Mouse (Mus musculus) lung, embryonic 14.5 days (tissue): Measurements from ENCODE around the gene Nup50. TPM values are rescaled to one million over a fixed set of nuclear protein-coding genes. Genes with fewer than 3 reads are reported as not detected.

ENCODE experiments used
- ATAC-seq: fragments of 200-750 bp; cut with Nextera tagmentation; 2 replicates; pipeline ENCODE4 v1.8.0; 2017; ENCODE audit warnings: mild to moderate bottlenecking, moderate TSS enrichment, moderate library complexity; ENCODE audit not compliant: insufficient read depth
- DNase-seq: peaks from one replicate; pipeline ENCODE4 v3.0.0-alpha.2; 2015
- H3K27ac ChIP-seq: fragments of 300-500 bp; sonication (generic); 2 replicates; pipeline ENCODE4 v1.5.1; 2014; ENCODE audit warnings: low read depth, mild to moderate bottlenecking, moderate library complexity
- H3K27me3 ChIP-seq: fragments of 300-500 bp; sonication (generic); 2 replicates; pipeline ENCODE4 v1.6.1; 2014; ENCODE audit warnings: low read length, control low read depth; ENCODE audit not compliant: insufficient read depth
- H3K36me3 ChIP-seq: fragments of 300-500 bp; sonication (generic); 2 replicates; pipeline ENCODE4 v1.6.1; 2014; ENCODE audit warnings: control low read depth; ENCODE audit not compliant: insufficient read depth
- H3K4me1 ChIP-seq: fragments of 300-500 bp; sonication (generic); 2 replicates; pipeline ENCODE4 v1.6.1; 2014; ENCODE audit warnings: antibody characterized with exemption, control low read depth; ENCODE audit not compliant: insufficient read depth
- H3K4me2 ChIP-seq: fragments of 300-500 bp; sonication (generic); 2 replicates; pipeline ENCODE4 v1.6.1; 2014; ENCODE audit warnings: mild to moderate bottlenecking
- H3K4me3 ChIP-seq: fragments of 300-500 bp; sonication (generic); 2 replicates; pipeline ENCODE4 v1.5.1; 2014; ENCODE audit warnings: low read depth, low read length
- H3K9ac ChIP-seq: fragments of 300-500 bp; sonication (generic); 2 replicates; pipeline ENCODE4 v1.6.1; 2014
- H3K9me3 ChIP-seq: fragments of 300-500 bp; sonication (generic); 2 replicates; pipeline ENCODE4 v1.6.1; 2016; ENCODE audit warnings: low read depth, low read length, control low read depth
- CTCF ChIP-seq: IDR thresholded peaks from 2 replicates; pipeline ENCODE4 v1.5.1; 2016; ENCODE audit warnings: antibody characterized with exemption, low read depth
- WGBS: fragments of 180-500 bp; shearing (Covaris S2); extraction: QIAGEN DNeasy Blood & Tissue Kit; methylation state at CpG from one replicate; pipeline ENCODE4 v1.1.7; 2014; 5-methylcytosine and 5-hydroxymethylcytosine counted together
- polyA plus RNA-seq: library from polyadenylated mRNA; unstranded; fragments of >200 nt; fragmentation: Nextera tagmentation; extraction: Ambion mirVana; gene quantifications from 2 replicates; pipeline ENCODE4 v1.2.1, GENCODE M21; 2014

The Nup50 gene
- polyA plus RNA-seq, 1 experiment from 2014 or later: 48.2 TPM

DNA sequence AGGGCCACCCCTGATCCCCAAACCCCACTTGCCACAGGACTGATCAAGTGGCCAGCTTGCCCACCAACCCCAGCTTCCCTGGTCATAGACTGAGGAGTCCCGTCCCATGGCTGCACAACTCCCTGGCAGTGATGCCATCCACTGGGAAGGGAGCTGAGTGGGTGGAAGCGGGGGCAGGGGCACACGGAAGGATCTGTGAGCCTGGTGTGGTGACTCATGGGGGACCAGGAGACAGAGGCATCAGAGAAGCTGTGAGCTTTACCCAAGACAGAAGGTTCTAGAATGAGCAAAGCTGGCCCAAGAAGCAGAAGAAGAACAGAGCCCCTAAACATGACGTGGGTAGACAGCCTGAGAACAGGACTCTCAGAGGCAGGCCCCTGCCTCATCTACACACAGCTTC lies 26.8 kb downstream of the Nup50 start:
- Histone ChIP-seq H3K9me3 (no peaks in the 10 kb centered on the region), H3K27ac (no peak overlapping the region), H3K27me3 (no peaks in the 10 kb centered on the region), H3K9ac (no peak overlapping the region), H3K4me1 (no peaks in the 10 kb centered on the region), H3K4me3 (no peak overlapping the region), H3K4me2 (no peak overlapping the region), H3K36me3 (peaks cover 57% of the 10 kb centered on the region)
- ATAC-seq: no peak
- no peak for TF ChIP-seq CTCF
- WGBS: 82% methylated on average over 4 of the region's 4 CpGs
- no peak for DNase-seq

- Histone ChIP-seq H3K36me3 (peaks cover 47% of the 10 kb centered on the region), H3K9ac (no peak overlapping the region), H3K4me2 (no peak overlapping the region), H3K4me3 (no peak overlapping the region), H3K9me3 (no peaks in the 10 kb centered on the region), H3K4me1 (no peaks in the 10 kb centered on the region), H3K27me3 (no peaks in the 10 kb centered on the region), H3K27ac (no peak overlapping the region)
- TF ChIP-seq CTCF: no peak
- no peak for ATAC-seq
- DNase-seq: no peak
- 91% methylated on average over 11 of the region's 11 CpGs for WGBS
Observed at GRCm38 (mm10) chr15:84953259-84953658, 30.0 kb downstream of the Nup50 start.

- no peak for TF ChIP-seq CTCF
- Histone ChIP-seq H3K4me1 (no peaks in the 10 kb centered on the region), H3K36me3 (peaks cover 22% of the 10 kb centered on the region), H3K9ac (no peak overlapping the region), H3K4me2 (no peak overlapping the region), H3K27me3 (no peaks in the 10 kb centered on the region), H3K9me3 (no peaks in the 10 kb centered on the region), H3K4me3 (no peak overlapping the region), H3K27ac (no peak overlapping the region)
- DNase-seq: peak; percentile 58
- no peak for ATAC-seq
- 32% methylated on average over 3 of the region's 3 CpGs for WGBS
Observed at GRCm38 (mm10) chr15:84957851-84958250, 34.6 kb downstream of the Nup50 start.

- Histone ChIP-seq H3K27me3 (no peaks in the 10 kb centered on the region), H3K4me3 (no peak overlapping the region), H3K9me3 (no peaks in the 10 kb centered on the region), H3K9ac (no peak overlapping the region), H3K4me1 (no peaks in the 10 kb centered on the region), H3K27ac (no peak overlapping the region), H3K36me3 (peaks cover 20% of the 10 kb centered on the region), H3K4me2 (no peak overlapping the region)
- no peak for TF ChIP-seq CTCF
- 94% methylated on average over 3 of the region's 3 CpGs for WGBS
- no peak for DNase-seq
- no peak for ATAC-seq
Observed at GRCm38 (mm10) chr15:84958331-84958730, 35.1 kb downstream of the Nup50 start.

GRCm38 (mm10) chr15:84959891-84960290 lies 36.7 kb downstream of the Nup50 start:
- 65% methylated on average over 6 of the region's 6 CpGs for WGBS
- Histone ChIP-seq H3K9ac (no peak overlapping the region), H3K4me2 (no peak overlapping the region), H3K27me3 (no peaks in the 10 kb centered on the region), H3K4me3 (no peak overlapping the region), H3K27ac (no peak overlapping the region), H3K36me3 (peaks cover 9% of the 10 kb centered on the region), H3K4me1 (no peaks in the 10 kb centered on the region), H3K9me3 (no peaks in the 10 kb centered on the region)
- ATAC-seq: no peak
- TF ChIP-seq CTCF: no peak
- no peak for DNase-seq

GRCm38 (mm10) chr15:84960692-84961091 lies 37.5 kb downstream of the Nup50 start:
- WGBS: 32% methylated on average over 8 of the region's 8 CpGs
- H3K36me3 ChIP-seq: peaks cover 1% of the 10 kb centered on the region; the same call in 1 of the 2 replicates
- H3K9me3 ChIP-seq: no peaks in the 10 kb centered on the region
- no peak overlapping the region for H3K9ac ChIP-seq
- H3K27me3 ChIP-seq: no peaks in the 10 kb centered on the region
- DNase-seq (no peak), ATAC-seq (no peak)
- H3K4me3 ChIP-seq: no peak overlapping the region
- H3K4me2 ChIP-seq: no peak overlapping the region
- no peak overlapping the region for H3K27ac ChIP-seq
- TF ChIP-seq CTCF: no peak
- H3K4me1 ChIP-seq: no peaks in the 10 kb centered on the region

GRCm38 (mm10) chr15:84962518-84962917 lies 39.3 kb downstream of the Nup50 start:
- 80% methylated on average over 2 of the region's 2 CpGs for WGBS
- H3K9ac ChIP-seq: no peak overlapping the region
- H3K9me3 ChIP-seq: no peaks in the 10 kb centered on the region
- H3K4me2 ChIP-seq: no peak overlapping the region
- H3K27ac ChIP-seq: no peak overlapping the region
- H3K27me3 ChIP-seq: no peaks in the 10 kb centered on the region
- H3K4me3 ChIP-seq: no peak overlapping the region
- H3K36me3 ChIP-seq: no peaks in the 10 kb centered on the region
- ATAC-seq (no peak), DNase-seq (no peak)
- no peak for TF ChIP-seq CTCF
- H3K4me1 ChIP-seq: no peaks in the 10 kb centered on the region

DNA sequence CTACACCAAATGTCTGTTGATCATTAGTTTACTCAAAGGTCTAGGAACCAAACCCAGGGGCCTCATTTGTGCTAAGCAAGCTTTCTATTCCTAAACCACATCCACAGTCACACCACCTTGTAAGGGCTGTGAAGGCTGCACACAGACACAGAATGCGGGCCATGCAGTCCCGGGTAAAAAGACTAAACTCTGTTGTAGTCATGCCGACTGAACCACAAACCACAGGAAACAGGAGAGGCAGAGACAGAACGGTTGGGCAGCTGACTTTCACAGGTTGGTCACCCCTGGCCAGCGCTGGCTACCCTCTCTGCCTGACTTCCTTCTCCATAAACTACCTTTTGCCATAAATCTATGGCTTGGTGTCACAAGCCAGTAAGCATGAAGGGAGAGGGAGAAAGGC lies 41.6 kb downstream of the Nup50 start:
- ATAC-seq: no peak

More for the DNA sequence above, 41.6 kb downstream of the Nup50 start:
- Histone ChIP-seq H3K4me1 (no peaks in the 10 kb centered on the region), H3K36me3 (no peaks in the 10 kb centered on the region), H3K9ac (no peak overlapping the region), H3K4me3 (no peak overlapping the region), H3K27ac (no peak overlapping the region), H3K9me3 (no peaks in the 10 kb centered on the region), H3K4me2 (no peak overlapping the region), H3K27me3 (no peaks in the 10 kb centered on the region)
- TF ChIP-seq CTCF: no peak
- DNase-seq: no peak
- 78% methylated on average over 5 of the region's 5 CpGs for WGBS
